Mouse (Mus musculus): ENCODE results near the gene Pigl. TPM values are rescaled to one million over a fixed set of nuclear protein-coding genes. Genes with fewer than 3 reads are reported as not detected.

Gene Pigl
- polyA plus RNA-seq (2014; fragmentation: Illumina TruSeq; extraction: RNeasy Lipid Tissue Mini Kit (QIAGEN cat#74804); ENCODE audit: low replicate concordance): 5.2 TPM

GRCm38 (mm10) chr11:62458276-62458724 lies at the start of gene Pigl, which contains the start of gene Ncor1:
Gene Pigl (plus strand): TSS chr11:62458460.
Gene Ncor1 (minus strand): TSS chr11:62458541.

DNA sequence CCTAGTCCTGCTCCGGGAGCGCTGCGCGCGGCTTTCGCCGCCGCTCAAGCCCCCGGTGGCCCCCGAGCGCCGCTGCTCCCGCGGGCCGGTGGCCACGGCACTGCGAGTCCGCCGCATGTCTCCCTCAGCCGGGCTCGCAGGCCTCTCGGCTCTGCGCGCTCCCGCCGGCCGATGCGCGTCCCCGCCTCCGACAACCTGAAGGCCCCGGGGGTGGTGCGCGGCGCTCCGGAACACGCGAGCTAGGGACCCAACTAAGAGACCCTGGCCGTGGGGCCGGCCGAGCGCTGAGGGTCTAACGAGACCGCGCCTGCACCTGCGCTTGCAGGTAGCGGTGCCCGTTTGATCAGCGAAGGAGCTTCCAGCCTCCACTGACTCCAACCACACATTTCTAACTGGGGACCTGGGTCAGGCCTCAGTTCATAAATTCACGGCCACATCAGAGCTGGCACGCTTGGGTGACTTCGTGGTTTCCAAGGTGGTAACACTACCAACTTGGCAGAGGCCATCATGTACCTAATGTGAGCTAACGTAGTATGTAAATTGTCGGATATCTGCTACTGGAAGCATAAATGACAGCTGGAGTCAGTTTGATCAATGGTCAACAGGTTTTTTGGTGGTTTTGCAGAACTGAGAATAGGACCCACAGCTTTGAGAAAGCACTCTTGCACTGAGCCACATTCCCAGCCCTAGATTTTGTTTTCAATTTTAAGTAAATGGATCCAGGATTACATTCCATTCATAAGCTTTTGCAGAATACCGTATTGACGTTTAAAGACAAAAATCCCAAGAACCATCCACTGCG lies 81.0 kb downstream of the Pigl start, which contains the start of gene Cenpv:
Gene Cenpv (minus strand): TSS at position 173 of the 802 bp plus-strand sequence.

GRCm38 (mm10) chr11:62550727-62551225 lies 92.5 kb downstream of the Pigl start, which contains the start of gene Ubb:
Gene Ubb (plus strand): TSS chr11:62551171.

Other genes starting within 250 kb of the Pigl start
- gene Adora2b, start 209.5 kb upstream of the Pigl start, polyA plus RNA-seq (2014; fragmentation: Illumina TruSeq; extraction: RNeasy Lipid Tissue Mini Kit (QIAGEN cat#74804); ENCODE audit: low replicate concordance): 18.0 TPM
- gene Zswim7, start 177.1 kb upstream of the Pigl start, polyA plus RNA-seq (2014; fragmentation: Illumina TruSeq; extraction: RNeasy Lipid Tissue Mini Kit (QIAGEN cat#74804); ENCODE audit: low replicate concordance): 2.5 TPM
- gene Ttc19, start 177.0 kb upstream of the Pigl start, polyA plus RNA-seq (2014; fragmentation: Illumina TruSeq; extraction: RNeasy Lipid Tissue Mini Kit (QIAGEN cat#74804); ENCODE audit: low replicate concordance): 86.9 TPM
- gene Ncor1, start 81 bp downstream of the Pigl start, polyA plus RNA-seq (2014; fragmentation: Illumina TruSeq; extraction: RNeasy Lipid Tissue Mini Kit (QIAGEN cat#74804); ENCODE audit: low replicate concordance): 345 TPM
- gene Cenpv, start 80.8 kb downstream of the Pigl start, polyA plus RNA-seq (2014; fragmentation: Illumina TruSeq; extraction: RNeasy Lipid Tissue Mini Kit (QIAGEN cat#74804); ENCODE audit: low replicate concordance): 57.5 TPM
- 39.4 TPM for gene Ubb, start 92.7 kb downstream of the Pigl start, polyA plus RNA-seq (2014; fragmentation: Illumina TruSeq; extraction: RNeasy Lipid Tissue Mini Kit (QIAGEN cat#74804); ENCODE audit: low replicate concordance)
- not detected for gene Trpv2, start 116.0 kb downstream of the Pigl start, polyA plus RNA-seq (2014; fragmentation: Illumina TruSeq; extraction: RNeasy Lipid Tissue Mini Kit (QIAGEN cat#74804); ENCODE audit: low replicate concordance)
- gene Lrrc75a, start 190.1 kb downstream of the Pigl start, polyA plus RNA-seq (2014; fragmentation: Illumina TruSeq; extraction: RNeasy Lipid Tissue Mini Kit (QIAGEN cat#74804); ENCODE audit: low replicate concordance): 44.6 TPM
- 17.3 TPM for gene Mmgt2, start 190.2 kb downstream of the Pigl start, polyA plus RNA-seq (2014; fragmentation: Illumina TruSeq; extraction: RNeasy Lipid Tissue Mini Kit (QIAGEN cat#74804); ENCODE audit: low replicate concordance)

Measured in small intestine, adult 10 weeks (tissue).